Mouse (Mus musculus) forebrain, embryonic 16.5 days (tissue): ENCODE measurements around the gene Slc31a2. TPM values are rescaled to one million over a fixed set of nuclear protein-coding genes. Genes with fewer than 3 reads are reported as not detected.
"Not testable (repeated sequence)": the region's sequence is repeated elsewhere in the genome, so short reads cannot be mapped to it uniquely, and the experiment has no call there.

Experiments used
- ATAC-seq: fragments of 200-750 bp; cut with Nextera tagmentation; 2 replicates; pipeline ENCODE4 v1.8.0; 2017; ENCODE audit warnings: mild to moderate bottlenecking, moderate library complexity
- H3K27ac ChIP-seq: fragments of 300-500 bp; sonication (generic); 2 replicates; pipeline ENCODE4 v1.5.1; 2014; ENCODE audit warnings: low read length, control low read depth
- H3K27me3 ChIP-seq: fragments of 300-500 bp; sonication (generic); replicated peaks from 2 replicates; pipeline ENCODE4 v1.6.1; 2014; ENCODE audit warnings: low read length; ENCODE audit not compliant: control insufficient read depth, insufficient read depth
- H3K36me3 ChIP-seq: fragments of 300-500 bp; sonication (generic); 2 replicates; pipeline ENCODE4 v1.6.1; 2014; ENCODE audit not compliant: control insufficient read depth, insufficient read depth
- H3K4me1 ChIP-seq: fragments of 300-500 bp; sonication (generic); replicated peaks from 2 replicates; pipeline ENCODE4 v1.6.1; 2014; ENCODE audit warnings: low read length; ENCODE audit not compliant: control insufficient read depth, insufficient read depth
- H3K4me2 ChIP-seq: fragments of 300-500 bp; sonication (generic); 2 replicates; pipeline ENCODE4 v1.6.1; 2014; ENCODE audit warnings: mild to moderate bottlenecking, low read length, control low read depth
- H3K4me3 ChIP-seq: fragments of 300-500 bp; sonication (generic); replicated peaks from 2 replicates; pipeline ENCODE4 v1.5.1; 2014; ENCODE audit warnings: mild to moderate bottlenecking, low read length, control low read depth
- H3K9ac ChIP-seq: fragments of 300-500 bp; sonication (generic); replicated peaks from 2 replicates; pipeline ENCODE4 v1.6.1; 2014; ENCODE audit warnings: low read depth, low read length, control low read depth
- H3K9me3 ChIP-seq: fragments of 300-500 bp; sonication (generic); 2 replicates; pipeline ENCODE4 v1.6.1; 2016; ENCODE audit warnings: low read length; ENCODE audit not compliant: control insufficient read depth
- WGBS: fragments of 180-500 bp; shearing (Covaris S2); extraction: QIAGEN DNeasy Blood & Tissue Kit; methylation state at CpG from one replicate; pipeline ENCODE4 v1.1.7; 2014; 5-methylcytosine and 5-hydroxymethylcytosine counted together
- polyA plus RNA-seq: library from polyadenylated mRNA; unstranded; fragments of >200 nt; fragmentation: Nextera tagmentation; extraction: Ambion mirVana; gene quantifications from 2 replicates; pipeline ENCODE4 v1.2.1, GENCODE M21; 2015

Slc31a2 gene
- polyA plus RNA-seq, 1 experiment from 2014 or later, result 15.6 TPM

- no peaks in the 10 kb centered on the region for H3K4me1 ChIP-seq
Observed at GRCm38 (mm10) chr4:62254551-62254950, 7.8 kb upstream of the Slc31a2 start.

GRCm38 (mm10) chr4:62256931-62257330 lies 5.4 kb upstream of the Slc31a2 start:
- 32% methylated on average over 8 of the region's 8 CpGs for WGBS
- ATAC-seq, result no peak

More at GRCm38 (mm10) chr4:62254551-62254950, 7.8 kb upstream of the Slc31a2 start:
- Histone ChIP-seq H3K4me2 (no peak overlapping the region), H3K36me3 (no peaks in the 10 kb centered on the region), H3K27me3 (no peaks in the 10 kb centered on the region), H3K9ac (no peak overlapping the region), H3K4me3 (no peak overlapping the region), H3K27ac (no peak overlapping the region), H3K9me3 (no peaks in the 10 kb centered on the region)
- 71% methylated on average over 8 of the region's 8 CpGs for WGBS
- no peak for ATAC-seq

GRCm38 (mm10) chr4:62263133-62263844 lies 927 bp downstream of the Slc31a2 start:
- 32% methylated on average over 7 of the region's 7 CpGs for WGBS
- H3K36me3 ChIP-seq, result no peaks in the 10 kb centered on the region
- 0 out of 2 replicates have a peak, but pooled peaks cover 3% of the 10 kb centered on the region for H3K4me1 ChIP-seq
- peak; percentile 43; the same call in 1 of the 2 replicates for ATAC-seq
- H3K4me3 ChIP-seq, result no peak overlapping the region
- no peaks in the 10 kb centered on the region for H3K27me3 ChIP-seq
- no peak overlapping the region for H3K9ac ChIP-seq
- H3K27ac ChIP-seq, result no peak overlapping the region
- H3K4me2 ChIP-seq, result no peak overlapping the region
- H3K9me3 ChIP-seq, result no peaks in the 10 kb centered on the region

More at GRCm38 (mm10) chr4:62256931-62257330, 5.4 kb upstream of the Slc31a2 start:
- Histone ChIP-seq H3K4me1 (no peaks in the 10 kb centered on the region), H3K9ac (no peak overlapping the region), H3K27ac (no peak overlapping the region), H3K4me3 (no peak overlapping the region), H3K36me3 (no peaks in the 10 kb centered on the region), H3K4me2 (no peak overlapping the region), H3K27me3 (no peaks in the 10 kb centered on the region), H3K9me3 (no peaks in the 10 kb centered on the region)

GRCm38 (mm10) chr4:62265154-62265836 lies 2.9 kb downstream of the Slc31a2 start:
- Histone ChIP-seq H3K4me2 (no peak overlapping the region), H3K27me3 (no peaks in the 10 kb centered on the region), H3K9me3 (no peaks in the 10 kb centered on the region), H3K27ac (no peak overlapping the region), H3K4me1 (0 out of 2 replicates have a peak, but pooled peaks cover 3% of the 10 kb centered on the region), H3K36me3 (no peaks in the 10 kb centered on the region), H3K9ac (no peak overlapping the region), H3K4me3 (no peak overlapping the region)
- 83% methylated on average over 10 of the region's 10 CpGs for WGBS
- ATAC-seq, result no peak

- WGBS, result 72% methylated on average over 7 of the region's 7 CpGs
- not testable (repeated sequence) for H3K4me3 ChIP-seq, H3K9ac ChIP-seq
Observed at GRCm38 (mm10) chr4:62266016-62266415, 3.7 kb downstream of the Slc31a2 start.

GRCm38 (mm10) chr4:62267101-62267500 lies 4.7 kb downstream of the Slc31a2 start:
- no peak for ATAC-seq
- no peak overlapping the region for H3K27ac ChIP-seq
- H3K4me3 ChIP-seq, result no peak overlapping the region
- no peak overlapping the region for H3K4me2 ChIP-seq
- WGBS, result 85% methylated on average over 10 of the region's 10 CpGs
- no peak overlapping the region for H3K9ac ChIP-seq
- no peaks in the 10 kb centered on the region for H3K27me3 ChIP-seq
- H3K36me3 ChIP-seq, result no peaks in the 10 kb centered on the region
- 0 out of 2 replicates have a peak, but pooled peaks cover 3% of the 10 kb centered on the region for H3K4me1 ChIP-seq
- H3K9me3 ChIP-seq, result no peaks in the 10 kb centered on the region

More at GRCm38 (mm10) chr4:62266016-62266415, 3.7 kb downstream of the Slc31a2 start:
- ATAC-seq, H3K4me2 ChIP-seq, H3K9me3 ChIP-seq, H3K36me3 ChIP-seq, H3K27ac ChIP-seq, H3K4me1 ChIP-seq, H3K27me3 ChIP-seq: not testable (repeated sequence)

- no peak overlapping the region for H3K4me2 ChIP-seq
- no peak overlapping the region for H3K4me3 ChIP-seq
- H3K36me3 ChIP-seq, result no peaks in the 10 kb centered on the region
- no peak overlapping the region for H3K9ac ChIP-seq
- WGBS, result 91% methylated on average over 10 of the region's 10 CpGs
- H3K9me3 ChIP-seq, result no peaks in the 10 kb centered on the region
- no peak for ATAC-seq
- H3K4me1 ChIP-seq, result peaks cover 8% of the 10 kb centered on the region
- no peak overlapping the region for H3K27ac ChIP-seq
- no peaks in the 10 kb centered on the region for H3K27me3 ChIP-seq
Observed at GRCm38 (mm10) chr4:62272696-62273095, 10.3 kb downstream of the Slc31a2 start.

GRCm38 (mm10) chr4:62273916-62274315 lies 11.6 kb downstream of the Slc31a2 start:
- H3K9me3 ChIP-seq, result no peaks in the 10 kb centered on the region
- ATAC-seq, result no peak
- H3K4me2 ChIP-seq, result no peak overlapping the region
- no peak overlapping the region for H3K9ac ChIP-seq
- no peak overlapping the region for H3K4me3 ChIP-seq
- no peaks in the 10 kb centered on the region for H3K36me3 ChIP-seq
- no peaks in the 10 kb centered on the region for H3K27me3 ChIP-seq
- H3K4me1 ChIP-seq, result peaks cover 8% of the 10 kb centered on the region
- WGBS, result 92% methylated on average over 10 of the region's 10 CpGs
- H3K27ac ChIP-seq, result no peak overlapping the region

GRCm38 (mm10) chr4:62274841-62275536 lies 12.6 kb downstream of the Slc31a2 start:
- Histone ChIP-seq H3K36me3 (no peaks in the 10 kb centered on the region), H3K9ac (no peak overlapping the region), H3K4me3 (no peak overlapping the region), H3K27me3 (no peaks in the 10 kb centered on the region), H3K4me2 (no peak overlapping the region), H3K4me1 (peaks cover 8% of the 10 kb centered on the region), H3K9me3 (no peaks in the 10 kb centered on the region), H3K27ac (no peak overlapping the region)
- ATAC-seq, result peak; percentile 83
- 5% methylated on average over 12 of the region's 12 CpGs for WGBS
